Mouse (Mus musculus): Measurements from ENCODE around the gene Klc2.
"Not testable (repeated sequence)": the region's sequence is repeated elsewhere in the genome, so short reads cannot be mapped to it uniquely, and the experiment has no call there.

Klc2 gene

GRCm38 (mm10) chr19:5106074-5106473 is 12.3 kb downstream of the Klc2 start:
- no peak for DNase-seq (ENCODE audit: low read depth, low spot score)

- peak; percentile 61 for DNase-seq (ENCODE audit: low read depth, low spot score)
Measured at GRCm38 (mm10) chr19:5098363-5099143, 19.8 kb downstream of the Klc2 start, which contains the start of gene Cnih2. Gene Cnih2, minus strand, starts transcription at chr19:5098521.

GRCm38 (mm10) chr19:5097521-5098362 is 20.6 kb downstream of the Klc2 start:
- peak; percentile 52 for DNase-seq (ENCODE audit: low read depth, low spot score)

- no peak for DNase-seq (ENCODE audit: low read depth, low spot score)
Measured at GRCm38 (mm10) chr19:5095887-5096474, 22.4 kb downstream of the Klc2 start.

- no peak for DNase-seq (ENCODE audit: low read depth, low spot score)
Measured at GRCm38 (mm10) chr19:5094746-5095417, 23.5 kb downstream of the Klc2 start.

DNA sequence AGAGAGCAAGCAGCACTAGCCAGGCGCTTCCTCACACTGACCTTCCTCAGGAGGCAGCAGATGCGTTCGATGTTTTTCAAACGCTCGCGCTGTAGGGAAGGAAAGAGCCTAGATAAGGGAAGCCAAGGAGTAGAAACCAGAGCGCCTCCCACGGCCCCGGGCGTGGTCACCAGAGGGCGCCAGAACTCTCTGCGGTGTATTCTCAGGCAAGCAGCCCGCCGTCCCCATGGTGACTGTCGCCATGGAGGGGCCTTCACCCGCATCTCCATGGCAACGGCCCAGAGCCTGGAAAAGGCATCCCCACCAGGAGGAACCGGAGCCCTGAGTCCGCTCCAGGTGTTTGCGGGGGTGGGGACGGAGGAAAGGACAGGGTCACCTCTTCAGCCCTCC is 24.1 kb downstream of the Klc2 start:
- peak; percentile 95 for DNase-seq (ENCODE audit: low read depth, low spot score)

DNA sequence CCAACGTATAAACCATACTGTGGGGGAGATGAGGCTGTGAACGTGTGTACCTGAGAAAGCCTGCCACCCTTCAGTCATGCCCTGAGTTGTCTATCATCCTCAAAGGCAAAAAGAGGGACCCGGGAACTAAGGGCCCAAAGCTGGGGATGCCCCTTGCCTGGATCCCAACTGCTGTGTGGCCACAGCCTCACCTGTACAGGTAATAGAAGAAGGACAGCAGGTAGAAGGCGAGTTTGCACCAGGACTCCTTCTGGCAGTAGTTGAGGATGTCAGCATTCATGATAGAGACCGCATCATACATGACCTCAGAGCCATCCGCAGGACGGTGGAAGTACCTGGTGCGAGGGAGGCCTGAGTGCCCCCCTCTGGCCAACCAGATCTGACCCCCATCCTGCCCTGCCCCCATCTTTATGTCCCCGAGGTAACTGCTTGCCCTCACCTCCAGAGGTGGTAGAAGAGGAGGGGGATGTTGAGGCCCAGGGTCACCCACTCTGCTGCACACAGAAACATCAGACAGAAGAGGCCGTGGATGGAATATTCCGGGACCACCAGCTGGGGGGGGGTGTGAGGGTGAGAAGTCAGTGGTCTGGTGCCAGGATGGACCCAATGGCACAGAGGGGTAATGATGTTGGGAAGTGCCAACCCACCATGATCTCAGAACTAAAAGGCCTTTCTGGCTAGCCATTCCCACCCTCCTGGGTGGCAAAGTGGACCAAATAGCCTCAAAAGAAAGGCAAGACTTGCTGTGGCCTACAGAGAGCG is 24.7 kb downstream of the Klc2 start:
- no peak for DNase-seq (ENCODE audit: low read depth, low spot score)

DNA sequence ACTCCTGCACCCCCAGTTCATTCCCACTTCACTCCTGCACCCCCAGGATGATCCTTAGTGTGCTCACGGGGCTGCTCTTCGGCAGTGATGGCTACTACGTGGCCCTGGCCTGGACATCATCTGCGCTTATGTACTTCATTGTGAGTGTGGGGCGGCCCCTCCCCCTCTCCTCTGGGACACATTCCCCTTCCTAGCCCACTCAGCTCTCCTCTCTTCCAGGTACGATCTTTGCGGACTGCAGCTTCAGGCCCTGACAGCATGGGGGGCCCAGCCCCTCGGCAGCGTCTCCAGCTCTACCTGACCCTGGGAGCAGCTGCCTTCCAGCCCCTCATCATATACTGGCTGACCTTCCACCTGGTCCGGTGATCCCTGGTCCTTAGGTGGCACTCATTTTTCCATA is 26.3 kb downstream of the Klc2 start:
- DNase-seq (ENCODE audit: low read depth, low spot score), result no peak

DNA sequence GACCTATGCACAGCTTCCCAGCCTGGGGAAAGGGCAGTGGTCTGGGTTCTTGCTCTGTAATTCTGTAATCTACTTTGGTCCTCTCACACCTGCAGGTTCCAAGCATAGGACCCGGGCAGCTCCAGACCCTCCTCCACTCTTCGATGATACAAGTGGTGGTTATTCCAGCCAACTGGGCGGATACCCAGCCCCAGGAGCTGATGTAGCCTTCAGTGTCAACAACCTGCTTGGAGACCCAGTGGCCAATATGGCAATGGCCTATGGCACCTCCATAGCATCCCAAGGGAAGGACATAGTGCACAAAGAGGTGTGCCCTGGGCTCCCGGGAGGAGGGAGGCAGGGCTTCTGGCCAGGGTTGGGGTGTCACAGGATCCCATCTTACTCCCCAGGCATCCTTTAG is 29.0 kb downstream of the Klc2 start:
- no peak for DNase-seq (ENCODE audit: low read depth, low spot score)

DNA sequence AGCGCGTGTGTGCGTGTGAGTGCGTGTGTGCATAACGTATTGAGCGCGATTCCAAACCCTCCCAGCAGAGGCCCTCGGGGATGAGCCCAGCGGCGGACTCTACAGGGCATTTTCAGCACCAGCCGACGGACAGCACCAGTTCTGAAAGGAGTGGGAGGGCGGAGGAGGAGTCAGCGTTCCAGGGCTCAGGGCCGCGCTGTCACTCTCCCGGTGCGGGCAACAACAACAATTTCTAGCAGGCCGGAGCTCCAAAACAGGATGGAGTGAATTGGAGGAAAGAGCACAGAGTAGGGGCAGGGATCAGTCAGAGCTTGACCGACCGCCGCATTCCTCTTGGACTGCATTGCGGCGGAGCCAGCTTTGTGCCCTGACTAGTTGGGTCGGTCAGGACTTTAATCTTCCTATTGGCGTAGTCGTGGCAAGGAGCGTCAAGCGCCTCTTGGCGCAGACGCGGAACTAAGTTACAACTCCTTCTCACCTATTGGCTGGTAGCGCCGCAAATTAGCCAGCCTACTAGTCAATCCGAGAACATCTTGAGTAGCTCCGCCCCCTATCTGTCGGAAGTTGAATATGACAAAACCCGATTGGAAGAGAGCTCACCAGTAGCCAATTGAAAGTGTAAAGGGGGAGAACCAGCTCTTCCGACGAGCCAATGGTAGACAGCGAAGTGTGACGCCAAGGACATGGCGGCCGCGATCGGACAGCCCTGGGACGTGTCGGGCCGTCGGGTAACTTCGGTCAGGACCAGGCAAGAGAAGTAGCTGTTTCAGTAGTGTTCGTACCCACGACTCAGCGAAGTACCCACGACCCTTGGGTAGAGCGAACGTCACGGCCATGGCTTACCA is 30.3 kb downstream of the Klc2 start, which contains the start of gene Yif1a:
Yif1a (plus strand) TSS at position 655 of the 845 bp plus-strand sequence.
- DNase-seq (ENCODE audit: low read depth, low spot score), result peak; percentile 98

DNA sequence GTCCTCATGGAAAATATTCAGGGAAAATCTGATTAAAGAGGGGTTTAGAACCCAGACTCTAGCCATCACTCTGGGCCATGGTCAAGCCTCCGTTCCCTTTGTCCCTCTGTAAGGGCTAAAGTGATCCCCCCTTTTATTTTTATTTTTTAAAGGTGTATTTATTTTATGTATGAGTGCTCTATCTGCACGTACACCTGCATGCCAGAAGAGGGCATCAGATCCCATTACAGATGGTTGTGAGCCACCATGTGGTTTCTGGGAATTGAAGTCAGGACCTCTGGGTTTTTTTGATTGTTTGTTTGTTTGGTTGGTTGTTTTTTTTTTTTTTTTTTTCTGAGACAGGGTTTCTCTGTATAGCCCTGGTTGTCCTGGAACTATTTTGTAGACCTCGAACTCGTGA is 31.8 kb downstream of the Klc2 start:
- not testable (repeated sequence) for DNase-seq (ENCODE audit: low read depth, low spot score)

- DNase-seq (ENCODE audit: low read depth, low spot score), result no peak
Measured at GRCm38 (mm10) chr19:5085145-5085863, 33.1 kb downstream of the Klc2 start, which contains the start of gene Tmem151a. Gene Tmem151a, minus strand, starts transcription at chr19:5085531.

DNA sequence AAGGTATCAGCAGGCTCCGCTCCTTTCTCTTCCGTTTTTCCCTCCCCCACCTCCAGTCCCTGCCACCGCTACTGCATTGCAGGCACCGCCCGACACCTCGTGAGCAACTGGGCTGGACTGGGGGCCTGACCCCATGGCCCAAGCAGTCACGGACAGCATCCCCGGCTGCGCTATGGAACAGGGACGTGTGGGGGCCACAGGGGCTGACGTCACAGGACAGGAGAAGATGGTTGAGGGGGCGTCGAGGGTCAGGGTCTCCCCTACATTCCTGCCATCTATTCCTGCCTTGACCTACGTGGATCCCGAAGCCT is 33.6 kb downstream of the Klc2 start:
- no peak for DNase-seq (ENCODE audit: low read depth, low spot score)

GRCm38 (mm10) chr19:5083961-5084833 is 34.2 kb downstream of the Klc2 start:
- DNase-seq (ENCODE audit: low read depth, low spot score), result no peak

DNA sequence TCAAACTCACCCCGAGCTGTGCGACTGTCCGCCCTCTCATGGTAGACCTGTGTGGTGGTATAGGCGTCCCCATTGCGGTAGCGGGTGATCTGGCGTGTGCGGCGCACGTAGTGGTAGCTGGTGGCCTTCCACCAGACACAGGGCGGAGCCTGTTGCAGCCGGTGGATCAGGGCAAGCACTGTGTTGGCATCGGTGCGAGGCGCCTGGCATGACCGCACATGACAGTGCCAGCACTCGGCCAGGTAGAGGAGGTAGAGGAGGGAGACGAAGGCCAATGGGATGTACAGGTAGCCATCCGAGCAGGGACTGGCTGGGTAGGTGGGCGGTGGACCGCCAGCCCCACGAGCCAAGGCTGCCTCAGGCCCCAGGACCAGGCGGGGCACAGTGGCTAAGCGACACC is 35.8 kb downstream of the Klc2 start:
- DNase-seq (ENCODE audit: low read depth, low spot score), result no peak

- no peak for DNase-seq (ENCODE audit: low read depth, low spot score)
Measured at GRCm38 (mm10) chr19:5082005-5082404, 36.4 kb downstream of the Klc2 start.

GRCm38 (mm10) chr19:5079279-5079678 is 39.1 kb downstream of the Klc2 start:
- no peak for DNase-seq (ENCODE audit: low read depth, low spot score)

GRCm38 (mm10) chr19:5073518-5073917 is 44.8 kb downstream of the Klc2 start:
- DNase-seq (ENCODE audit: low read depth, low spot score), result no peak

Measured in forelimb bud, embryonic 11.5 days (tissue).